In the genomic region with DNA sequence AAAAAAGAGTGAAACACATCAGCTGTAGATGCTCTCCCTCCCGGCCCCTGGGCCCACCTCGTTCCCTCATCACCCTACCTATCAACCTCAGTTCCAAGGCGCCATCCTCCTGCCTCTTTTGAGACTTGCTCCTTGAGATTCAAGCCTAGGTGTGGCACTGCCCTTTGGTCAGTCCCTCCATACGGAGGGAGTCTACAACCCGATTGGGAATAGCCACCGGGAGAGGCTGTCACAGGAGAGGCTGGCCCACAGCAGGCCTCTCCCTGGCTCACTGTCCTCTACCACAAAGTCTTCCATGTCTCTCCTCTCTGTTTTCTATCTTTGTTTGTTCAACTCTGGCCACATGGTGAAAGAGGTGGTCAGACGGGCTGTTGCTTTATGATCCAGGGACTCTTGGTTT, we compare ENCODE assay signal across 31 mouse cellular contexts. TPM values are rescaled to one million over a fixed set of nuclear protein-coding genes. Genes with fewer than 3 reads are reported as not detected.
"Had no signal": no experiment of that assay in that cellular context is flagged by ENCODE, and none has a peak within 500 bp of the region (broad histone marks: within the 10 kb centered on the region; RNA-seq: fewer than 3 reads in every experiment).

No protein-coding gene starts in this region.

- H3K9me3 ChIP-seq: limb, embryonic 10.5 days; limb, embryonic 12.5 days; limb, embryonic 13.5 days; limb, embryonic 15.5 days; liver, embryonic 12.5 days; liver, embryonic 13.5 days; liver, embryonic 15.5 days; lung, embryonic 15.5 days; megakaryocyte, embryonic 14.5 days; midbrain, embryonic 10.5 days; midbrain, embryonic 12.5 days; midbrain, embryonic 13.5 days; midbrain, embryonic 15.5 days had no signal

- H3K27ac ChIP-seq: limb, embryonic 12.5 days; limb, embryonic 13.5 days; limb, embryonic 15.5 days; liver, embryonic 12.5 days; liver, embryonic 13.5 days; liver, embryonic 14.5 days; liver, embryonic 15.5 days; lung, embryonic 15.5 days; macrophage; midbrain, embryonic 10.5 days; midbrain, embryonic 12.5 days; midbrain, embryonic 13.5 days; midbrain, embryonic 15.5 days had no signal

- H3K36me3 ChIP-seq: limb, embryonic 10.5 days; limb, embryonic 12.5 days; limb, embryonic 13.5 days; liver, embryonic 15.5 days; midbrain, embryonic 10.5 days; midbrain, embryonic 12.5 days had no signal

- ATAC-seq: lung, postnatal 0 days; midbrain, embryonic 15.5 days; midbrain, embryonic 16.5 days had no signal

- H3K4me2 ChIP-seq: limb, embryonic 12.5 days; limb, embryonic 13.5 days; limb, embryonic 15.5 days; liver, embryonic 11.5 days; liver, embryonic 12.5 days; liver, embryonic 13.5 days; liver, embryonic 15.5 days; lung, embryonic 14.5 days; lung, embryonic 15.5 days; midbrain, embryonic 11.5 days; midbrain, embryonic 12.5 days; midbrain, embryonic 13.5 days; midbrain, embryonic 15.5 days had no signal

- H3K4me1 ChIP-seq: limb, embryonic 13.5 days; limb, embryonic 15.5 days had no signal

- H3K4me3 ChIP-seq: limb, embryonic 10.5 days; limb, embryonic 12.5 days; limb, embryonic 13.5 days; limb, embryonic 15.5 days; liver, embryonic 12.5 days; liver, embryonic 13.5 days; liver, embryonic 15.5 days; lung, embryonic 15.5 days; megakaryocyte, embryonic 14.5 days; midbrain, embryonic 10.5 days; midbrain, embryonic 12.5 days; midbrain, embryonic 13.5 days; midbrain, embryonic 15.5 days; myocyte had no signal

- H3K27me3 ChIP-seq: limb, embryonic 12.5 days; limb, embryonic 13.5 days; limb, embryonic 15.5 days; liver, embryonic 13.5 days; liver, embryonic 15.5 days; lung, embryonic 15.5 days; midbrain, embryonic 12.5 days; midbrain, embryonic 13.5 days; midbrain, embryonic 15.5 days had no signal

- H3K9ac ChIP-seq: limb, embryonic 12.5 days; limb, embryonic 13.5 days; limb, embryonic 15.5 days; liver, embryonic 12.5 days; liver, embryonic 13.5 days; liver, embryonic 14.5 days; liver, embryonic 15.5 days; lung, embryonic 14.5 days; lung, embryonic 15.5 days; midbrain, embryonic 12.5 days; midbrain, embryonic 13.5 days; midbrain, embryonic 15.5 days had no signal

- DNase-seq: left cerebral cortex, postnatal 4 days; liver; liver, embryonic 13.5 days; liver, postnatal 0 days; lung, adult 18-20 months; lung, adult 2 months; lung, embryonic 14.5 days; lung, postnatal 10 days; lung, postnatal 14 days; lung, postnatal 36 days; lung, postnatal 4 days; midbrain, embryonic 14.5 days had no signal

RNA-seq across cellular contexts. Expression of a gene that starts 36.6 kb away (rescaled TPM):
- polyA plus RNA-seq: liver, embryonic 11.5 days; lung, embryonic 14.5 days; macrophage had no signal
